Mouse (Mus musculus) thymus, postnatal 25 days (tissue): ENCODE results near the gene Vav3.
"Not testable (repeated sequence)": the region's sequence is repeated elsewhere in the genome, so short reads cannot be mapped to it uniquely, and the experiment has no call there.

ENCODE experiments used
- DNase-seq: peaks from one replicate; pipeline ENCODE4 v3.0.0; 2022

Gene Vav3

DNA sequence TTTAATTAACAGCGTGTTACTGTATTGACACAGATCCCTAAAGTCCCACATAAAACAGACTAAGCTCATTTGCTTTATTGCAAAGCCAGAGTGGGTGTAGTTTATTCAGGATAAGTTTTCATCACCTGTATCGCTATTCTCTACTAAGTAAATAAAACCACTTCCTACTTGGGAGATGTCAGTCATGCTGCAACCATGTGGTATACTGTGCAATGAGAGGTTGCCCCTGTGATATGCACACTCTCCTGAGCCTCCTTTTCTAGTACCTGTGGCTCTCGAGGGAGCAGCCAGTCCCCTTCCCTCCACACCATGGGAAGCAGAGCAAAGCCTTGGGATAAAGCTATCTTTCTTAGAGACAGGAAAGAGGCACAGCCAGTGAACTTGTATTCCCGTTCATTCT is 106.5 kb downstream of the Vav3 start:
- DNase-seq = no peak

DNA sequence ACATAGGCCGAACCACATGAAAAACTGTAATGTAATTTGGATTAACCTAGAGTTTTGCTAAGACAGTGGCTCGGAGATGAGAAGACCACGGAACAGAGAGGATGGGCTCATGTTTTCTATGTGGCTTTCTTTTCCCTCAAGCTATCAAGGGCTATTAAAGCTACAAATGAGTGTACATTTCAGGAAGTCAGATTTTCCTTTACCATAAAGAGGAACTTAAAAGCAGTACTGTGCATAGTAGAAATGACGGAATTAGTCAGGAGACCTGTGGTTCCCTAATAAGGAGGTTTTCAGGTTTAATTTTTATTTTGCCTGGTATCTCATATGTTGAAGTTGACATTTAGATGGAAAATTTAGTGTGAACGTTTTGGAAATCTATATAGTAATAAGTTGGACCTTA is 107.8 kb downstream of the Vav3 start:
- not testable (repeated sequence) for DNase-seq

DNA sequence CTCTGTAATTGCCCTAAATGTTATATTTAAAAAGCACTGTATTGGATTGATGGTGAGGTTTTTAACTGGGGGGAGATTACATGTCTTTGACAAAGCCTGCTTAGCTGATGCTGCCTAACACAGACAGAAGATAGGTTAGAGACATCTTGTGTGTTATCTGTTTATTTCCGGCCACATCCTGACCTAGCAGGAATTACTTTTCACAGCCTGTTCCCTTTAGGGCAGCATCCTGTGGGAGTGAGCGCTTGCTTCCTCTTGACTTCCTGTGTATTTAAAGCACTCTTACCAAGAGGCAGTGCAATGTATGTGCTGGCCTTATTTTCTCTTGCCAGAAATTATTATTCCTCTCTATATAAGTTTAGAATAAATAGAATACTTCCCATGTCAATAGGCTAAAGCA is 111.5 kb downstream of the Vav3 start:
- no peak for DNase-seq

GRCm38 (mm10) chr3:109454633-109455032 is 114.2 kb downstream of the Vav3 start:
- DNase-seq = no peak

DNA sequence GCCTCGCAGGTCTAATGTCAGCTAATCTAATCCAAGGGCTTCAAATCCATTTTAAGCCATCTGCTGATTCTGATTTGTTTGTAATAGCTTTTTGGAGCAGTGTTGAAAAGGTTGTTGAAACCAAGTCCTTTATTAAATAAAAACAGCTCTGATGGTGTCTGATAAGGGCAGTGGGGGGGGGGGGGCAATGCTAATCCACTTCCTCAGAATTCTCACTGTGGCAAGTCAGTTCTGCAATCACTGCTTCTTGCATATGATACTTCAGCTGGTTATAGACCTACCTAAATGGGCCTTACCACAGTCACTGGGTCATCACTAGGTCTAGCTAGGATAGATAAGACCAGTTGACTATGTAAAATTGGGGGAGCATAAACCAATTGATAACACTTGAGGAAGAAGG is 115.9 kb downstream of the Vav3 start:
- DNase-seq = no peak

GRCm38 (mm10) chr3:109463684-109464083 is 123.2 kb downstream of the Vav3 start:
- DNase-seq = no peak

GRCm38 (mm10) chr3:109464600-109464999 is 124.1 kb downstream of the Vav3 start:
- DNase-seq = no peak

DNA sequence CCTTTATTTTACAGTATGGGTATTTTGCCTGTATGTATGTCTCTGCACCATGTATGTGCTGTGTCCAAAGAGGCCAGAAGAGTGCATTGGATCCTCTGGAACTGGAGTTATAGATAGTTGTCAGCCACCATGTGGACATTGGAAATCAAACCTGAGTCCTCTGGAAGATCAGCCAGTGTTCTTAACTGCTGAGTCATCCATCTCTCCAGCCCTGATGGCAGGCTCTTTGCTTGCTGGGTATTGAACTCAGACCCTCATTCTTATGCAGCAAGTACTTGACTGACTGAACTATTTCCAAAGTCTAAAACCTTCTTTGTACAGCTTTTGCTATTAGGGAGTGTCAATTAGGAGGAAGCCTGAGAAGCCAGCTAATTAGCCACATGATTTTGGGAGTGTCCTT is 126.1 kb downstream of the Vav3 start:
- DNase-seq = no peak

- no peak for DNase-seq
Observed at GRCm38 (mm10) chr3:109467288-109467687, 126.8 kb downstream of the Vav3 start.

- DNase-seq = no peak
Observed at GRCm38 (mm10) chr3:109469465-109469864, 129.0 kb downstream of the Vav3 start.

DNA sequence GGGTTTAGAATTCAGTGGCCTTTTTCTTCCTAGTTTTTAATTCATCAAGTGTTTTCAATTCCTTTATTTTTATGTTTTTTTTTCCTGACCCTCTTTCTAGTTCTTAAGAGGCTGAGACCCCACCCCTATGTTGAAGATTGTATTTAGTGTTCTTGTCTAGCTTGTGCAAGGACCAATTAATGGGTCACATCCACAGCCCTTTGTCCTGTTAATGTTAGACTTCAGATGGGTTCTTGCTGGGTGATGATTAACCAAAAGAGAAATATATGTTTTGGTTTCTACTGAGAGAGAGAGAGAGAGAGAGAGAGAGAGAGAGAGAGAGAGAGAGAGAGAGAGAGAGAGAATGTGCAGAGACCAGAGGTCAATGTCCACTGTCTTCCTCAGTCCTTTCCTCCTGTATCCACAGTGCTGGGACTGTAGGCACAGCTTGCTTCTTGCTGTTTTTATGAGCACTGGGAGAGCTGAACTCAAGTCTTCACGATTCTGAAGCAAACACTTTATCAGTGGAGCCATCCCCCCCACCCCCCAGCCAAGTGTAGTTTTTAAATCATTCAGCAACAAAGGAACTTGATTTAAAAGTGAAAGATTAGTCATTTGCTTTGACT is 130.3 kb downstream of the Vav3 start:
- DNase-seq = no peak

- DNase-seq = no peak
Observed at GRCm38 (mm10) chr3:109476521-109476920, 136.1 kb downstream of the Vav3 start.

DNA sequence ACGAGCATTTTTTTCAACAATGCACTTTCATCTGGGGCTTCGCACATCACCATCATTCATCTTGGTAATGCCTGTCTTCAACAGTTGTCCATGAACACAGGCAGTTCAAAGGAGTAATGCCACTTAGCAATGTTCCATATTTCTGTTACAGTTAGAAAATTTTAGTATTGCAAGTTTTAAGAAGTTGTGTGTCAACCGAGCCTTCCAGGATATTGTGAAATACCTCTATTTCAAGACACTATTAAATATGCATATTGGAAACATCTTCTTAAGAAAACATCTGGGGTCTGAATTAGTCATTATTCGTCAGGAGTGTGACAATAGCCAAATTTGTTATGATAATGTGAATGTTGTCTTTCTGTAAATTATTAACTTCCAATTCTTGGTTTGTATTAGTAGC is 137.8 kb downstream of the Vav3 start:
- no peak for DNase-seq

- no peak for DNase-seq
Observed at GRCm38 (mm10) chr3:109480625-109481024, 140.2 kb downstream of the Vav3 start.

- no peak for DNase-seq
Observed at GRCm38 (mm10) chr3:109486786-109487185, 146.3 kb downstream of the Vav3 start.

DNA sequence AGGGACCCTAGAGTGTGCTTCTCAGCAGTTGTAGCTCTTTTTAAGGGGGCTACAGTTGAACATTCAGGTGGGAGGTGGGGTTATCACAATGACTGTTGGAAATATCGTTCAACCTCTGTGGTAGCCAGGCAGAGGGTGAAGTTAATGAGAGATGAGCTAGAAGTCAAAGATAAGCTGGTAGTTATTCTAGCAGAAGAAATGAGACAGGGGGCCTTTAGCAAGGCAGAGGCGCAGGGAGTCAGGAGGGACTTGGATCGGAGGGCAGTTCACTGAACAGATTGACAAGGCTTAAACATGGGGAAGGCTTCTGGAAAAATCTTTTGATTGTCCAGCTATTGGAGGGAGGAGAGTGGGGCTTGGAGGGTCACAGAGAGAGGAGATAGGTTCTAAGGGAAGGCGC is 147.4 kb downstream of the Vav3 start:
- DNase-seq = no peak

- no peak for DNase-seq
Observed at GRCm38 (mm10) chr3:109488750-109489171, 148.3 kb downstream of the Vav3 start.

DNA sequence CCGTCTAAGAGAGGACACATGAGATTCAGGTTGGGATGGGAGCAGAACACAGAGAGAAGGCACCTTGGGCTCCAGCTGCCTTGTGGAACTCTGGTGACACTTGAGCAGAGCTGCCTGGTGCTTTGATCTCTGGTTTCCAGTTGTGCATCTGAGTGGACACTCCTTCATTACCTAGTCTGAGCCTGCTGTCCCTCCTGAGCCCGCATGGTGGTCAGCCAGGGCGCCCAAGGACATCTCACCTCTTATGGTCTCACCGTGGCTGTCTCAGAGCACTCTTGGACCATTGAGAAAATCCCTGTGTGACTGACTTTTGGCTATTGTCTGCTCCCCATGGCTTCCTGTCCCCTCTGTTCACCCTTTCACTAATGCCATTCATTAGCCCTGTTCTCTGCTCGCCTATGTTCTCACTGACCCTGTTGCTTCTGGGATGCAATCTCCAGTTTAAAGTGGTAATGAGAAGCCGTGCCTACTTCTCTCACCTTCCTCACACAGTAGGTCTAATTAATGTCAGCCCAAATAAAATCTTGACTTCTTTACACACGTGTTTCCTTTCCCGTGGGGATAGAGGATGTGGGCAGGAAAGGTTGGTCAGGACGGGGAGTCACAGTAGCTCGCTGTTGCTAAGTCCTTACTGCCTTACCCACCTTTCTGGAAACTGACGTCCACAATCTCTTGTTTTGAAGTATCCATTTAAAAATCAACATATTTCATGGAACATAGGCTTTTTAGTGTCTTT is 150.3 kb downstream of the Vav3 start:
- DNase-seq = no peak

- DNase-seq = peak; percentile 57
Observed at GRCm38 (mm10) chr3:109491568-109491967, 151.1 kb downstream of the Vav3 start.

GRCm38 (mm10) chr3:109496461-109496860 is 156.0 kb downstream of the Vav3 start:
- no peak for DNase-seq

DNA sequence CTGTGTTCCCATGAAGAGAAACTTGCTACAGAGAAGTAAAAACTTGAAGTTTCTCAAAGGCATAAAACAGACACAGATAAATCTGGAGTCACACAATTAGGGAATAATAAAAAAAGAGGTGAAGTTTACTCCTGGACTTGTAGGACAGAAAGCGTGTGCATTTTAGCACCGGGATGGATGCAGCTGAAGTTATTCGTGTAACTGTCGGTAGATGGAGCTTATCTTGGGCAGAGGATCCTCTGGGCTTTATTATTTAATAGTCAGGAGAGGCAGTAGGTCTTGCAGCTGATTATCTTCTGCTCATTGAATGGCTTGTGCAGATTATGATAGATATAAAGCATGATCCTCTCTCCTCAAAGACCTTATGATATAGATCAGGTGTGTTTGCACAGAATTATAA is 156.6 kb downstream of the Vav3 start:
- no peak for DNase-seq

- no peak for DNase-seq
Observed at GRCm38 (mm10) chr3:109499861-109500456, 159.5 kb downstream of the Vav3 start.

- DNase-seq = no peak
Observed at GRCm38 (mm10) chr3:109509784-109510183, 169.3 kb downstream of the Vav3 start.

DNA sequence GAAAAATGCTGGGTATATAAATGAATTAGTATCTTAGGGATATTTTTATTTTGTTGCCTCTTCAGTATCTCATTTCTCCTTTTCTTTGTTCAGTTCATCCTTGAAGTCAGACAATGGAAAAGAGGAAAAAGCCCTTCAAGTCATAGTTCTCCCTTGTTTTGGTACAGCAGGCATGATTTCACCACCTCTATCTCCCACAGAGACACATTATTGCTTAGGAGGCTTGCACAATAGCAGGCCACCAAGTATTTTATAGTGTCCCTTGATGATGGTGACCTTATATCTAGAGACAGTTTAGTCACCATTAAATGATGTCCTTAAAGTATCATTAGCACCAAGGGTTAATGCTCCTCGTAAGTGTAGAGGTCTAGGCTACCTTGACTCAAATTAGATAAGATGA is 171.4 kb downstream of the Vav3 start:
- no peak for DNase-seq
